Mouse (Mus musculus) heart, postnatal 10 days (tissue): ENCODE measurements around the gene Kctd3. TPM values are rescaled to one million over a fixed set of nuclear protein-coding genes. Genes with fewer than 3 reads are reported as not detected.
A peak's percentile ranks its signal among the peaks of the same experiment; 100 is the strongest.

ENCODE experiments used
- DNase-seq, 2 experiments: peaks; one replicate each; pipeline ENCODE4 v3.0.0; 2021
- intact Hi-C: fragments of 180-260 bp; cut with DNase I; formaldehyde crosslinking; loops from one replicate; pipeline ENCODE4 v1.15.1; 2025
- total RNA-seq, 2 experiments: library from RNA; stranded (reverse); gene quantifications; 2 replicates each; pipeline ENCODE4 v1.2.3; 2021

Gene Kctd3
- total RNA-seq, 2 experiments from 2014 or later, result 38.0 to 40.2 TPM

DNA sequence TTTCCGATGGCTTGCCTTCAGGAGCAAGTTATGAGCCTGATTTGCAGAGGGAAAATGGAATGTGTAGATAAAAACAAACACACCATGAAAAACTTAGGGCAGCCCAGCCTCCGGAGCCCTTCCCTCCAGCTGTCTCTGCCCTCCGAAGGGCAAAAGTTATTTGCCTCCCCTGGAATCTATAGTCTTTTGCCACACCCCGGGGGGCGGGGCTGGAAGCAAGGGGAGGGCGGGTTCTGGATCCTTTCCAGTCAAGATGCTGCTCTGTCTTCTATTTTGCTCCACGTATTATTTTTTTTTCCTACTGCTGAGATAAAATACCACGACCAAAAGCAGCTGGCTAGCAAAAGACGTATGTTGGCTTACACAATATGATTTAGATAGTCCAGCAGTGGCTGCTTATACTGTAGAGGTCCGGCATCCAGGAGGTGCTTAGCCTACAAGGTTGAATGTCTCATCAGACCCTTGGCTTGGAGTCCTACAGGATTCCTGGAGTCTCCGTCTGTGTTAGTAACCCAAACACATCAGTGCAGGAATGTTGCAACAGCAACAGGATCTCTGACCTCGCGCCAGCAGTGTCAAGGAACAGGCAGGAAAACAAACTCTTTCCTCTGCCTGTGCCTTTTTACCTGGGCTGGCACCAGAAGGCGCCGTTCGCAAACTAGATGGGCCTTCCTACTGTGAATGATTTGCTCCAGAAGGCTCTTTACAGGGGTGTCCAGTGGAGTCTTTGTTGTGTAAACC, 5.4 kb upstream of the Kctd3 start:
- DNase-seq, result no peak
- intact Hi-C loops, result no loop called here

DNA sequence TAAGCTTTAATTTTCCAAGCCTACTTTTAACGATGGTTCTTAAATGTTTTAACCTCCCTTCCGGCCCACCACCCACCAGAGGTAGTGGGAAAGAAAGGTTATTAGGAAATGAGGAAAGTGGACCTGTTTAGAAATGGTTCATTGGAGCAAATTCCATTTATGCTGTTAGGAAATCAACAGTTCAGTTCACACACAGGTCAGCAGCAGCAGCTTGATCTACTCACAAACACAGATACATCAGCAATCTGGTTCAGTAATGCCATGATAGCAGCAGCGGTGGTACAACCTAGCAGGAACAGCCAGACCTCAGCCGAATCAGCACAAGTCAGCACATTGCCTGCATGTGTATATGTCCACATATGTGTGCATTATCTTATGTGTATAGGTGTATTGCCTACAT, 3.0 kb upstream of the Kctd3 start:
- DNase-seq, result no peak
- intact Hi-C loops, result no loop called here

DNA sequence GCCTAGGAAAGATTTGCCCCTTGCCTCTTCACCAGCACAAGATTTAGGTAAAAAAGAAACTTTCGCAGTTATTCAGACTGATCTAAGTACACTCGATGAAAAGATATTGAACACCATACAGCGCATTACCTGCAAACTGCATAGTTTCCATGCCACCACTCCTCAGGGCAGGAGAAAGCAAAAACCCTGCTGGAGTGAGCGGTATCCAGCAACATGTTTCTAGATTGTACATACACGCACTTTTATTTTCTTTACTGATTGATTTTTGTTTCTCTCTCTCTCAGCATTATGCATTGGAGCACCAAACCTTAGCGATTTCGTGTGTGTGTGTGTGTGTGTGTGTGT, 311 bp upstream of the Kctd3 start:
- no peak for DNase-seq

DNA sequence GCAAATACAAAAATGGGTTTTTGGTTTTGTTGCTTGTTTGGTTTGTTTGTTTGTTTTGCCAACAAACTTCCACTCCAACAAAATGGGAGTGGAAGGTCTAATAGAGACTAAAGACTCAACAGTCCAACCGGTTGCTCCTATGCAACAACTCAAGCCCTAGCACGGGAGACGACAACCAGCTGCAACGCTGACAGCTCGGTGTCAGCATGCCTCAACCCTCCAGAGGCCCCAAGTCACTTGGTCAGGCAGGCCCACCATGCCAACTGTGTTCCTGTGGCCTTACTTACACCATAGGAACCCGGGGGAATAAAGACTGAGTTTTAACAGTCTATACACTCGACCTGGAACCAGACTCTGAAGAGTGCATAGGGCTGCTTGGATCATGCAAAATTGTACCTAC, 815 bp downstream of the Kctd3 start:
- intact Hi-C loops, result no loop called here

More for the DNA sequence above, 311 bp upstream of the Kctd3 start:
- intact Hi-C loops, result no loop called here

DNA sequence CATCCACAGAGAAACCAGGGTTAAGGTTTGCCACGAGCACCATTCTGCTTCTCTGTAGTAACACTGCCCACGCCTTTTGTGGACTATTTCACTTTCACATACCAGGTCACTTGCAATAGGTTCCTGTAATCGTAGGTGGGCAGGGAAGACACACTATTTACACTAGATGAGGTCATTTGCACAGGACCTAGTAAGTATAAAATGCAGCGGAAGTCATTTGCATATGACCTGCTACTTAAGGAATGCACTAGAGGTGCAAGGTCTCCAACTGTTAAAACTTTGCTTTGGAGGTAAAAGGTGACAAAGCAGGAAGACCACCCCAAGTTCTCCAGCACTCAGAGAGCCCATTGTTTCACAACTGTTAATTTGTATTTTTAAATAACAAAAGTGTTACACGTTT, 1.4 kb downstream of the Kctd3 start:
- DNase-seq, result no peak
- intact Hi-C loops, result no loop called here

More for the DNA sequence above, 815 bp downstream of the Kctd3 start:
- DNase-seq, result peak in 1 of 2 experiments; percentile 22

DNA sequence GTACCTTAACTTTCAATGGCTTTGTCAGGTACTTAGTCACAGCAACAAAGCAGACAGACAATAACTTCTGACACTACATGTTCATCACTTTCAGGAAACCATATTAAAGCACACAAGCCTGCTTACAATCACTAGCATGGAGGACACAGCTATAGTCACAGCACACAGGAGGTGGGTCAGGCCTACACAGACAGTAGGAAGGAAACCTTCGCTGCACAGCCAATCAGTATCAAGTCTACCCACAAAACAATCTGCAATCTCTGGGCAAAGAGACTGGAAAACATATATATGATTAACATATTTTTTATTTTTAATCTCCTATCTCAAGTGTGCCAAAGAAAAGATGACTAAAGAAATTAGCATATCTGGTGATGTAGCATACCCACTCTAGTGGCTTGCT, 2.9 kb downstream of the Kctd3 start:
- no peak for DNase-seq
- intact Hi-C loops, result no loop called here

DNA sequence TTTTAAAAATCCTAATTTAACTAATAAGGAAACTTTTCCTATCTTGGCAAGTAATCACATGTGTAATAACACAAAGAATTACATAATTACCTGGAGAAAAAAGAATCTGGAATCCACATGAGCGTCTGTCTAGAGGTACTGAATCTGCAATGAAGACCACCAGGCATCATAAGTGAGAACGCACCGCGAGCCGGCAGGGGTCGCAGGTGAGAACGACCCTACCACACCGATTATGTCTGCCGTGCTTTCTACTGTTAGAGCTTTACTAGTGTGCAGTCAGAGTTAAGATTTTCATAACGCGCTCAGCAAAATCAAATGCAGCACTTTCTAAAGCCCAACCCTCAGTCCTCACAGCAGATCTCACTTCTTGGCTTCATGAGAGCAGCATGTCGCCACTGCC, 5.8 kb downstream of the Kctd3 start:
- intact Hi-C loops, result no loop called here
- no peak for DNase-seq

DNA sequence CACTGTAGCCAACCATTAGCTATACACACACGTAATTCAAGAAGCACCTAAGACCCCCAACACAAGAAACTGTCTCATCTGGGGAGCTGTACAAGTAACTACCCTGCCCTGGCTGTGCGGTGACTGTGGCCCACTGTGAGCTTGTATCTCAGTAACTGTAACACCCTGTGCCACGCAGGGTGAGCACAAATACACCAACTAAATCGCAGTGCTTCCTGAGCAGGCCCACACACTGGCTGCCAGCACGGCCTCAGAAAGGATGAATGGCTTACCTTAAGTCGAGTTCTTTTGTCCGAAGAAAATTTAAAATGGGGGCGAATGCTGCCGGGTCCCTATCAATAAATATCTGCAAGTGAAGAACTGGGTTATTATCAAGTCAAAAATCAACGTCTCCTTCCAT, 7.7 kb downstream of the Kctd3 start:
- intact Hi-C loops, result no loop called here

DNA sequence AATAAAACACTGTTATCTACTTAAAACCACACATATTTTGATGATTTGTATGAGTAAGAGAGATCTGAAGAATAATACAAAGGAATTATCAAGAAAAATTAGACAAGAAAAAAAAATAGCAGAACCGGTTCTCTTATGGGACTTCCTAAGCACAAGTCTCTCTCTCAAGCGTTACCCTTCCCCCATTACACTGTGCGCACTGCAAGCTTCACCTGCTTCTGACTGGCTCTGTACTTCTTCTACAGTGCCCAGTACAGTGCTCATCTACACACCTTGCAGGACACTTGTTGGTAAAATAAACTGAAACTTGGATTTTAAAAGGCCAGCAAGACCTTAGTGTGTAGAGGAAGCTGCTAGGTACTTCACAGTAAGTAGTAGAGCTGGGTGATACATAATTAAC, 9.7 kb downstream of the Kctd3 start:
- intact Hi-C loops, result no loop called here
- no peak for DNase-seq

More for the DNA sequence above, 7.7 kb downstream of the Kctd3 start:
- DNase-seq, result no peak

DNA sequence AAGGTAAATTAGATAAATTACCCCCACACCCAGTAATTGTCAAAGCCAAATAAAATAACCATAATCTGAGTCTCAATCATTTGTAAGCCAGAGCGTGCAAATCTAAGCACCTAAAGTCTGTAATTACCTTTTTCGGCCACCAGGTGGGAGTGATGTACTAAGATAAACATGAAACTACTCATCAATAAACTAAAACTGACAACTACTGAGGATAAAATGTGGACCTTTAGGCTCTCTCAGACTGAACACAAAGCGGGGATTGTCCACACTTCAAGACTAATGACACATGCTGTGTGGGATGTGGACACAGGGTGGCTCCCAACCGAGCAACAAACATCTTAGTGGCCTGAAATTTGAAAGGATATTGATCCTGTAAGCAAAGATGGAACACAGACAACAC, 14.4 kb downstream of the Kctd3 start:
- peak; percentile 27 to 42 for DNase-seq
- intact Hi-C loops, result no loop called here

DNA sequence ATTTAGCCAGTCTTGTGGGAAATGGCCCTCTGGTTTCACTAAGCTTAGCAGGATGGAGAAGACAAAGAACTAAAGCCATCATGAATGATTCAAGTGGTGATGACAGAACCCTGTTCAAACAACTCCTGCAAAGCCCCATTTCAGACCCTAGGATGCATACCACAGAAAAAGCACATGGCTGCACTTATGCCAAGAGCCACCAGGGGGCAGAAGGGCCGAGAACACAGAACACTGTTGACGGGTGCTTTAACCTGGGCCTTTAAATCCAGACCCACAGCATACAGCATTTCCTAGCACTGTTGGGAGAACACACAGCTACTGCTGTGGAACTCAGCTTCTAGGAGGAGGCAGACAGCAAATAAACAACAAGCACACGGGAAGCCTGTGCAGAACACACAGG, 27.6 kb downstream of the Kctd3 start:
- intact Hi-C loops, result no loop called here
- DNase-seq, result peak; percentile 51 to 72

DNA sequence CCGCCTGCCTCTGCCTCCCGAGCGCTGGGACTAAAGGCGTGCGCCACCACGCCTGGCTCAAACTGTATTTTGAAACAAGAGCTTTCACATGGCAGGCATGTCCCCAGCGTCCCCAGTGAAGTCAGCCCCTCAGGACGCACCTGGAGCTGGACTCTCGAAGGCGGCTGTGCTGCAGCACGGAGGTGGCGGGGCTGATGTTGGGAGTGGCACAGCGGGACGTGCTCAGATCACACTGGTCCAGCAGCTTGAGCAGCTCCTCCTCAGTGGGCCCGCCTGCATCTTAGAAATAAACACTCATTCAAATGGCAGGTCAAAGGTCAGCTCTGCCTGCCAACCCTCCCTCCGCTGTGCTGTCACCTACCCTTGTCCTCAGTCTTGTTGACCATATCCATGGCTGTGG, 33.7 kb downstream of the Kctd3 start:
- DNase-seq, result no peak
- intact Hi-C loops, result no loop called here

DNA sequence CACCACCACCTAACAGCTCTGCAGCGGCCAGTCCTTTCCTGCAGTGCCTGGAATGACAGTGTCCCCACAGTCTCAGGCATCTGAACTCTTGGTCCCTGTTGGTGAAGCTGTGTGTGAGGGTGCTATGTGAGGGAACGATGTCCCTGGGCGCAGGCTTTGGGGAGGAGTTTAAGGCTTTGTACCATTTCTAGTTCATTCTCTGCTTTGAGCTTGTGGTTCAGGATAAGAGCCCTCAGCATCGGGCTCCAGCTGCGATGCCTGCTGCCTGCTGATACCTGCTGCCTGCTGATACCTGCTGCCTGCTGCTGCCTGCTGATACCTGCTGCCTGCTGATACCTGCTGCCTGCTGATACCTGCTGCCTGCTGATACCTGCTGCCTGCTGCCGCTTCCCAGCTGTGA, 34.6 kb downstream of the Kctd3 start:
- intact Hi-C loops, result no loop called here
- DNase-seq, result no peak

DNA sequence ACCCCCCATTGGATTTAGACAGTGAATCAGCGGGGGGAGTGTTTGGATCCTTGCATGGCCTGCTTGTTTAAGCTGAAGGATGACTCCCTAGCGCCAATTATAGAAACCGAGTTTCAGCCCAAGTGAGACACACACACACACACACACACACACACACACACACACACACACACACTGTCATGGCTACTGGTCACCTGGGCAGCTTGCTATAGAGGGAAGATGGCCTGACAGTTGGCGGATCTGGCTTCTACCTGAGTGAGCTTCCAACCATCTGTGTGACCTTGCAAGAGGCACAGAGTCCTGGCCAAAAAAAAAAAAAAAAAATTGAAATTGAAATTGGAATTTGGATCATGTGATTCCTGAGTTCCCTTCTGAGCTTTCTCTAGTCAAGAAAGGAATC, 55.1 kb downstream of the Kctd3 start:
- no peak for DNase-seq
- intact Hi-C loops, result no loop called here

DNA sequence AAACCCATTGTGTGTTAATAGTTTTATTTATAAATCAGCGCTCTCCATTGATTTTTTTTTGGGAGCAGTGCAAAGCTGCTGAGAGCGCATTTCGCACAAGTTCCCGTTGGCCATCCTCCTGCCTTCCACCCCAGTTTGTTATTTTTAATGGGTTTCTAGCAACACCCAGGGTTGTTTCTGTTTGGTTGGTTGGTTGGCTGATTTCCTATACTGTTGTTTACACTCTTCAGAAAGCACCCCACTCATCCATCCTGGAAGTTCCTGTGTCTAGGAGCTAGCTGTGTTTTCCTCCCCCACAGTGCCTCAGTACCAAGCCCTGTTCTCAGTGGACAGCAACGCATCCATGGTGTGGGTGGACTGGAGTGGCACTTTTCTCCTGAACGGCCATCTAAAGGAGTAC, 56.5 kb downstream of the Kctd3 start:
- no peak for DNase-seq
- intact Hi-C loops, result no loop called here

DNA sequence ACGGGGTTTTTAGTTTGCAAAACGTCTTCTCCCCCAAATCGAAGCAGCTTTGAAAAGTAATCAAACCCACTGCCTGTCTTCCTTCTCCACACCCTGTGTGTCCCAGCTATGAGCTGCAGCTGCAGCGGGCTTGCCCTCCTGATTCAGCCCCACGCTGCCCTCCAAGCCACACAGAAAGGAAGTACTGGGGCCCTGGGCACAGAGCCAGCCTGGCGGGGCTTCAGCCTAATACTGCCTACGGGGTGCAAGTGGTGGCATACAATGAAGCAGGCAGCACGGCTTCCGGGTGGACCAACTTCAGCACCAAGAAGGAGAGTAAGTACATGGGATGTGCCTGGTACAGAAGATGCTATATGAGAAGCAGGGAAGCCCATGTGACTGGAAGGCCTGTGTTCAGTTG, 59.4 kb downstream of the Kctd3 start:
- peak in 1 of 2 experiments; percentile 12 for DNase-seq
- intact Hi-C loops, result no loop called here

DNA sequence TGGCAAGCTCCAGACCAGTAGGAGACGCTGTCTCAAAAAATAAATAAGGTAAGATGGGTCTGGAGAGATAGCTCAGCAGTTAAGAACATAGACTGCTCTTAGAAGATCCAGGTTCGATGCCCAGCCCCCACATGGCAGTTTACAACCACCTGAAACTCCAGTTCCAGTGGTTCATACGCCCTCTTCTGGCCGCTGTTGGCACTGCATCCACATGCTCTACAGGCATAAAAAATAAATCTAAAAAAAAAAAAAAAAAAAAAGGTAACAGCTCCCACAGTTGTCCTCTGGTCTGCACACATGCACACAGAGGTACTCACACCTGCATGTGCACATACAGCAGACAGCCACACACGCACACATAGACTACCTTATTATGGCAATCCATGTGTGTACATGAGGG, 59.8 kb downstream of the Kctd3 start:
- intact Hi-C loops, result no loop called here
- DNase-seq, result peak in 1 of 2 experiments; percentile 15

DNA sequence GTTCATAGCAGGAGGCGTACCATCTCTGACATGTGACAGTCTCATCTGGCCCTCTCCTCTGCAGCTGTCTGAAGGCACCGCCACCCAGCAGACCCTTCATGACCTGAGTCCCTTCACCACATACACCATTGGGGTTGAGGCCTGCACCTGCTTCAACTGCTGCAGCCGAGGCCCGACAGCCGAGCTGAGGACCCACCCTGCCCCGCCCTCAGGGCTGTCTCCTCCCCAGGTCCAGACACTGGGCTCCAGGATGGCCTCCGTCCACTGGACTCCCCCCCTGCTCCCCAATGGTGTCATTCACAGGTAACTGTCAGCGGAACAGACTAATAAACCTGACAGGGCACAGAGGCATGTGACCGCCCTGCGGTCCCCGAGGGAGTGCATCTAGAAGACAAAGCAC, 60.8 kb downstream of the Kctd3 start:
- no peak for DNase-seq
- intact Hi-C loops, result no loop called here

DNA sequence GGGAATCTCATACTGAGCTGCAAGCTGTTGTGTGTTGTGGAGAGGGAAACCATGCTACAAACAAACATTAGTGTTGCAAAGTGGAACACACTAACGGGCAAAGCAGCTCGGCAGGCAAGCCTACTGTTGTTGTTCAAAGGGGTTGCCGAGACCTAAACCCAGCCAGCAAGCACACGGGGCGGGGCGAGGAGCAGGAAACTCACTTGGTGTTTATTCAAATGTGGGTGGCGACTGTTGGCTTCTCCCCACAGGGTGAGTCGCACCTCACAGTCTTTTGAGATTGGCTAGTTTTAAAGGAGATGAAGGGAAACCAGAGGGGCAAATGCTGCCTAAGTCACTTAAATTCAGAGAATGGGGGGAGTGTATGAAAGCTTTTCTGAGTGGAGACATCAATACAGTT, 62.3 kb downstream of the Kctd3 start:
- DNase-seq, result no peak
- intact Hi-C loops, result no loop called here

DNA sequence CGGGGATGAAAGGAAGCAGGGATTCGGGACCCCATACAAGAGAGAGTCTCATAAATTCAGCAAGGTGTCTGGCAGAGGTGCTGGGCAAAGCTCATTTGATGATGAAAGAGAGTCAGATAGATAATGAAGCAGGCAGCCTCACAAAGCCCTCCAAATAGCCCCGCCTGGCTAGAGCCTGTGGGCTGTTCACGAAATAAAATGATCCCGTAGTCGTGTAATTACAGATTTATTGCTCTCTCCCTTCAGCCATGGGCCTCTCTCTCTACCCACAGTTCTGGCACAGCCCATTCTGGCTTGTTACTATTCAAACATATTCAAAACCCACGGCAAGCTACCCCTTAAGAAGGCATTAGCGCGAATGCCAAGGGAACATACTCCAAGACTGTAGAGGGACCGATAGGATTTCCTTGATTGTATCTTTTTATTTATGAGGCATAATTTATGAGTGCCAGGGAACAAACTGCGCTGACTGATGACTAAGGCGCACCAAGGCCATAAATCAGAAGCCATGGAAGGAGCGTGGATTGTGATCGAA, 70.3 kb downstream of the Kctd3 start:
- DNase-seq, result no peak
- intact Hi-C loops, result no loop called here
